Mouse (Mus musculus): ENCODE data around the gene Gm10300. TPM values are rescaled to one million over a fixed set of nuclear protein-coding genes. Genes with fewer than 3 reads are reported as not detected.

Gene Gm10300
- total and polyA plus RNA-seq, 3 experiments = 0.08 TPM; not detected in 2

DNA sequence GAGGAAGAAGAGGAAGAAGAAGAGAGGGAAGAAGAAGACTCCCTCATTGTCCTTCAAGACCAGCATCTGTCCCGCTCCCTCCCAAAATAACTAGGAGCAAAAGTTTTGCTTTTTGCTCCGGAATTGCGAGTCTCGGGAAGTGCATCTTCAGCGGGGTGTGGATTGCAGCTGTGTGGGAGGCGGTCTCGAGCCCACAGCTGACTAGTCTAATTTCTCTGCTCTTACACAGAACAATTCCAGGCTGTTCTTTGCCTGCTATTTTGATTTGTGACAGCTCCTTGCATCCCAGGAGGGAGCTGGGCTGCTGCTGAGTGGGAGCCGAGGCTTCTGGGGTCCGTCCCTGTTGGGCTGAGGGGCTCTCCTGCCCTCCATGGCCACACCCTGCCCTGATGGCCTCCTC, 45.1 kb downstream of the Gm10300 start:
- no peaks in the 10 kb centered on the region for H3K36me3 ChIP-seq (replicated peaks in 1 of 2; ENCODE audit: control insufficient read depth in 1 of 2, insufficient read depth in 1 of 2, low read length in 1 of 2)
- H3K27me3 ChIP-seq (replicated peaks) = peaks cover 94% of the 10 kb centered on the region
- no peak for TF ChIP-seq ELF1 (IDR thresholded peaks at IDR 0.05; ENCODE audit: low read depth, low read length)
- TF ChIP-seq RAD21 (IDR thresholded peaks at IDR 0.05; ENCODE audit: low read depth, low read length) = no peak
- no peak for TF ChIP-seq ZC3H11A (IDR thresholded peaks at IDR 0.05; ENCODE audit: low read depth, low read length)
- TF ChIP-seq RCOR1 (conservative IDR thresholded peaks at IDR 0.05; ENCODE audit: low read depth, low read length) = no peak
- TF ChIP-seq MAZ (IDR thresholded peaks at IDR 0.05; ENCODE audit: low read depth, low read length) = no peak
- TF ChIP-seq CHD2 (IDR thresholded peaks at IDR 0.05; ENCODE audit: low read length) = no peak
- TF ChIP-seq POLR2AphosphoS2 (IDR thresholded peaks at IDR 0.05; ENCODE audit: low read depth, low read length) = no peak
- TF ChIP-seq ETS1 (conservative IDR thresholded peaks at IDR 0.05; ENCODE audit: low read depth, low read length) = no peak
- no peak for TF ChIP-seq IRF4 (IDR thresholded peaks at IDR 0.05; ENCODE audit: low read depth, low read length)
- H3K27ac ChIP-seq (ENCODE audit: insufficient read depth, low read depth) = no peak overlapping the region
- dilution Hi-C loops (cut with MboI; ENCODE audit: extremely low pct_ligation_motif_present, extremely low pct_unique_long_range_greater_than_20kb, low sequenced_read_pairs) (no loop called here), in situ Hi-C loops (cut with MboI; ENCODE audit: low pct_ligation_motif_present, low pct_unique_long_range_greater_than_20kb, low sequenced_read_pairs) (no loop called here)
- H3K79me2 ChIP-seq (replicated peaks; ENCODE audit: control insufficient read depth, extremely low read depth, insufficient read depth, poor library complexity, severe bottlenecking) = no peaks in the 10 kb centered on the region
- no peak overlapping the region; the same call in 1 of the 2 replicates for H3K4me2 ChIP-seq (ENCODE audit: insufficient read depth, low read depth, poor library complexity, severe bottlenecking)
- no peak overlapping the region for H3K9ac ChIP-seq (ENCODE audit: insufficient read depth, low read depth)
- H3K9me3 ChIP-seq (replicated peaks; ENCODE audit: low read length) = peaks cover 4% of the 10 kb centered on the region
- H3K4me3 ChIP-seq (replicated peaks in 1 of 3; ENCODE audit: low read depth in 2 of 3, low read length in 2 of 3, poor library complexity in 1 of 3) = no peak overlapping the region
- DNase-seq (ENCODE audit: extremely low read depth) = no peak
- H3K4me1 ChIP-seq (ENCODE audit: control insufficient read depth in 1 of 2, insufficient read depth in 2 of 2) = no peaks in the 10 kb centered on the region

GRCm38 (mm10) chr4:132121674-132122073, 47.2 kb downstream of the Gm10300 start:
- H3K9me3 ChIP-seq (replicated peaks; ENCODE audit: low read length) = peaks cover 4% of the 10 kb centered on the region
- DNase-seq (ENCODE audit: extremely low read depth) = no peak
- no peak overlapping the region for H3K27ac ChIP-seq (ENCODE audit: insufficient read depth, low read depth)
- H3K4me1 ChIP-seq (ENCODE audit: control insufficient read depth in 1 of 2, insufficient read depth in 2 of 2) = no peaks in the 10 kb centered on the region
- dilution Hi-C loops (cut with MboI; ENCODE audit: extremely low pct_ligation_motif_present, extremely low pct_unique_long_range_greater_than_20kb, low sequenced_read_pairs) = no loop called here
- TF ChIP-seq ZKSCAN1 (IDR thresholded peaks at IDR 0.05; ENCODE audit: borderline replicate concordance, low read depth, low read length) (no peak), POLR2AphosphoS2 (IDR thresholded peaks at IDR 0.05; ENCODE audit: low read depth, low read length) (no peak), UBTF (IDR thresholded peaks at IDR 0.05; ENCODE audit: low read depth, low read length) (no peak), ZMIZ1 (IDR thresholded peaks at IDR 0.05; ENCODE audit: low read depth, low read length) (no peak), CTCF (conservative IDR thresholded peaks at IDR 0.05 in 1 of 2, IDR thresholded peaks at IDR 0.05 in 1 of 2; ENCODE audit: low read depth in 2 of 2, low read length in 2 of 2) (peak in 1 of 2 experiments; percentile 39; a peak in 2 of 4 replicates), NRF1 (IDR thresholded peaks at IDR 0.05; ENCODE audit: low read depth, low read length) (no peak), HCFC1 (IDR thresholded peaks at IDR 0.05; ENCODE audit: low read depth, low read length) (no peak), CHD1 (IDR thresholded peaks at IDR 0.05; ENCODE audit: low read depth, low read length) (no peak)
- H3K4me3 ChIP-seq (replicated peaks in 1 of 3; ENCODE audit: low read depth in 2 of 3, low read length in 2 of 3, poor library complexity in 1 of 3) = no peak overlapping the region
- no peak overlapping the region for H3K4me2 ChIP-seq (ENCODE audit: insufficient read depth, low read depth, poor library complexity, severe bottlenecking)
- no peaks in the 10 kb centered on the region for H3K79me2 ChIP-seq (replicated peaks; ENCODE audit: control insufficient read depth, extremely low read depth, insufficient read depth, poor library complexity, severe bottlenecking)
- in situ Hi-C loops (cut with MboI; ENCODE audit: low pct_ligation_motif_present, low pct_unique_long_range_greater_than_20kb, low sequenced_read_pairs) = no loop called here
- peaks cover 85% of the 10 kb centered on the region for H3K27me3 ChIP-seq (replicated peaks)
- no peak overlapping the region for H3K9ac ChIP-seq (ENCODE audit: insufficient read depth, low read depth)
- H3K36me3 ChIP-seq (replicated peaks in 1 of 2; ENCODE audit: control insufficient read depth in 1 of 2, insufficient read depth in 1 of 2, low read length in 1 of 2) = no peaks in the 10 kb centered on the region

Data from CH12.LX (cell line).